Mouse (Mus musculus): ENCODE data around the gene Nrxn3. TPM values are rescaled to one million over a fixed set of nuclear protein-coding genes. Genes with fewer than 3 reads are reported as not detected.

Nrxn3 gene
- polyA plus RNA-seq, 1 experiment from 2014 or later = 53.1 TPM

- Histone ChIP-seq H3K4me3 (no peak overlapping the region), H3K4me1 (peaks cover 22% of the 10 kb centered on the region), H3K27ac (no peak overlapping the region), H3K9ac (no peak overlapping the region), H3K27me3 (no peaks in the 10 kb centered on the region), H3K4me2 (replicated peaks) (no peak overlapping the region), H3K9me3 (replicated peaks) (no peaks in the 10 kb centered on the region), H3K36me3 (no peaks in the 10 kb centered on the region)
- ATAC-seq (ENCODE audit: low FRiP score) = no peak
- WGBS = 69% methylated on average over 5 of the region's 5 CpGs
These were observed 96.6 kb downstream of the Nrxn3 start for GRCm38 (mm10) chr12:88819335-88819709.

GRCm38 (mm10) chr12:88820131-88820530 is 97.5 kb downstream of the Nrxn3 start:
- ATAC-seq (ENCODE audit: low FRiP score) = no peak
- 13% methylated on average over 3 of the region's 3 CpGs for WGBS

GRCm38 (mm10) chr12:88830851-88831250 is 108.2 kb downstream of the Nrxn3 start:
- no peaks in the 10 kb centered on the region for H3K9me3 ChIP-seq (replicated peaks)
- WGBS = 97% methylated on average over 1 of the region's 1 CpGs
- H3K4me1 ChIP-seq = 0 out of 2 replicates have a peak, but pooled peaks cover 4% of the 10 kb centered on the region
- no peak overlapping the region for H3K4me2 ChIP-seq (replicated peaks)
- no peak for ATAC-seq (ENCODE audit: low FRiP score)
- no peaks in the 10 kb centered on the region for H3K36me3 ChIP-seq
- H3K4me3 ChIP-seq = no peak overlapping the region
- no peak overlapping the region for H3K9ac ChIP-seq
- H3K27me3 ChIP-seq = no peaks in the 10 kb centered on the region
- H3K27ac ChIP-seq = no peak overlapping the region

More at GRCm38 (mm10) chr12:88820131-88820530, 97.5 kb downstream of the Nrxn3 start:
- no peak overlapping the region for H3K9ac ChIP-seq
- H3K27ac ChIP-seq = no peak overlapping the region
- H3K4me1 ChIP-seq = peaks cover 22% of the 10 kb centered on the region
- no peaks in the 10 kb centered on the region for H3K27me3 ChIP-seq
- H3K4me3 ChIP-seq = no peak overlapping the region
- no peak overlapping the region for H3K4me2 ChIP-seq (replicated peaks)
- H3K9me3 ChIP-seq (replicated peaks) = no peaks in the 10 kb centered on the region
- H3K36me3 ChIP-seq = no peaks in the 10 kb centered on the region

GRCm38 (mm10) chr12:88835821-88836220 is 113.1 kb downstream of the Nrxn3 start:
- Histone ChIP-seq H3K27ac (0 out of 2 replicates have a peak overlapping the region, but pooled peaks have one; percentile 3), H3K4me3 (no peak overlapping the region), H3K9ac (no peak overlapping the region), H3K4me1 (0 out of 2 replicates have a peak, but pooled peaks cover 5% of the 10 kb centered on the region), H3K27me3 (no peaks in the 10 kb centered on the region), H3K36me3 (no peaks in the 10 kb centered on the region), H3K9me3 (replicated peaks) (no peaks in the 10 kb centered on the region), H3K4me2 (replicated peaks) (no peak overlapping the region)
- 5% methylated on average over 2 of the region's 2 CpGs for WGBS
- ATAC-seq (ENCODE audit: low FRiP score) = 0 out of 2 replicates have a peak, but pooled peaks have one; percentile 56

- no peaks in the 10 kb centered on the region for H3K27me3 ChIP-seq
- 90% methylated on average over 7 of the region's 7 CpGs for WGBS
- no peaks in the 10 kb centered on the region for H3K36me3 ChIP-seq
- ATAC-seq (ENCODE audit: low FRiP score) = no peak
- H3K27ac ChIP-seq = no peak overlapping the region
- no peak overlapping the region for H3K9ac ChIP-seq
- H3K4me2 ChIP-seq (replicated peaks) = no peak overlapping the region
- H3K4me1 ChIP-seq = 0 out of 2 replicates have a peak, but pooled peaks cover 5% of the 10 kb centered on the region
- H3K4me3 ChIP-seq = no peak overlapping the region
- no peaks in the 10 kb centered on the region for H3K9me3 ChIP-seq (replicated peaks)
These were observed 117.0 kb downstream of the Nrxn3 start for GRCm38 (mm10) chr12:88839724-88840123.

GRCm38 (mm10) chr12:88841350-88841749 is 118.7 kb downstream of the Nrxn3 start:
- H3K4me1 ChIP-seq = no peaks in the 10 kb centered on the region
- ATAC-seq (ENCODE audit: low FRiP score) = no peak
- whole genome bisulfite sequencing = 84% methylated on average over 6 of the region's 6 CpGs
- no peak overlapping the region for H3K9ac ChIP-seq
- no peak overlapping the region for H3K4me3 ChIP-seq
- no peak overlapping the region for H3K4me2 ChIP-seq (replicated peaks)
- no peaks in the 10 kb centered on the region for H3K36me3 ChIP-seq
- H3K9me3 ChIP-seq (replicated peaks) = no peaks in the 10 kb centered on the region
- no peaks in the 10 kb centered on the region for H3K27me3 ChIP-seq
- H3K27ac ChIP-seq = no peak overlapping the region

- ATAC-seq (ENCODE audit: low FRiP score) = peak; percentile 84
- Histone ChIP-seq H3K27ac (peak overlapping the region; percentile 41; the same call in 1 of the 2 replicates), H3K4me3 (no peak overlapping the region), H3K27me3 (no peaks in the 10 kb centered on the region), H3K9me3 (replicated peaks) (no peaks in the 10 kb centered on the region), H3K9ac (no peak overlapping the region), H3K4me2 (replicated peaks) (no peak overlapping the region), H3K4me1 (peaks cover 12% of the 10 kb centered on the region), H3K36me3 (no peaks in the 10 kb centered on the region)
- WGBS = 30% methylated on average over 6 of the region's 6 CpGs
These were observed 127.9 kb downstream of the Nrxn3 start for GRCm38 (mm10) chr12:88850400-88851179.

- Histone ChIP-seq H3K27ac (no peak overlapping the region), H3K36me3 (no peaks in the 10 kb centered on the region), H3K4me1 (peaks cover 12% of the 10 kb centered on the region), H3K4me2 (replicated peaks) (no peak overlapping the region), H3K4me3 (no peak overlapping the region), H3K9ac (no peak overlapping the region), H3K27me3 (no peaks in the 10 kb centered on the region), H3K9me3 (replicated peaks) (no peaks in the 10 kb centered on the region)
- no peak for ATAC-seq (ENCODE audit: low FRiP score)
- 74% methylated on average over 4 of the region's 4 CpGs for WGBS
These were observed 131.4 kb downstream of the Nrxn3 start for GRCm38 (mm10) chr12:88854039-88854438.

GRCm38 (mm10) chr12:88857701-88858100 is 135.0 kb downstream of the Nrxn3 start:
- H3K27me3 ChIP-seq = no peaks in the 10 kb centered on the region
- H3K27ac ChIP-seq = no peak overlapping the region
- no peak overlapping the region for H3K9ac ChIP-seq
- ATAC-seq (ENCODE audit: low FRiP score) = no peak
- WGBS = 77% methylated on average over 2 of the region's 2 CpGs
- H3K9me3 ChIP-seq (replicated peaks) = no peaks in the 10 kb centered on the region
- no peak overlapping the region for H3K4me2 ChIP-seq (replicated peaks)
- H3K4me1 ChIP-seq = peaks cover 14% of the 10 kb centered on the region
- H3K4me3 ChIP-seq = no peak overlapping the region
- H3K36me3 ChIP-seq = no peaks in the 10 kb centered on the region

GRCm38 (mm10) chr12:88859456-88860345 is 137.0 kb downstream of the Nrxn3 start:
- Histone ChIP-seq H3K9ac (no peak overlapping the region), H3K36me3 (no peaks in the 10 kb centered on the region), H3K4me2 (replicated peaks) (no peak overlapping the region), H3K9me3 (replicated peaks) (no peaks in the 10 kb centered on the region), H3K4me1 (peaks cover 10% of the 10 kb centered on the region), H3K4me3 (no peak overlapping the region), H3K27me3 (no peaks in the 10 kb centered on the region), H3K27ac (peak overlapping the region; percentile 57)
- 44% methylated on average over 6 of the region's 6 CpGs for WGBS
- peak; percentile 85 for ATAC-seq (ENCODE audit: low FRiP score)

- 0 out of 2 replicates have a peak, but pooled peaks have one; percentile 36 for ATAC-seq (ENCODE audit: low FRiP score)
- Histone ChIP-seq H3K9me3 (replicated peaks) (no peaks in the 10 kb centered on the region), H3K4me1 (peaks cover 10% of the 10 kb centered on the region), H3K27ac (peak overlapping the region; percentile 55), H3K9ac (no peak overlapping the region), H3K4me2 (replicated peaks) (no peak overlapping the region), H3K4me3 (no peak overlapping the region), H3K27me3 (no peaks in the 10 kb centered on the region), H3K36me3 (no peaks in the 10 kb centered on the region)
- 36% methylated on average over 4 of the region's 4 CpGs for WGBS
These were observed 137.7 kb downstream of the Nrxn3 start for GRCm38 (mm10) chr12:88860397-88860796.

- Histone ChIP-seq H3K27me3 (no peaks in the 10 kb centered on the region), H3K27ac (no peak overlapping the region), H3K36me3 (no peaks in the 10 kb centered on the region), H3K4me1 (peaks cover 10% of the 10 kb centered on the region), H3K4me2 (replicated peaks) (no peak overlapping the region), H3K9me3 (replicated peaks) (no peaks in the 10 kb centered on the region), H3K9ac (no peak overlapping the region), H3K4me3 (no peak overlapping the region)
- 71% methylated on average over 4 of the region's 4 CpGs for WGBS
- ATAC-seq (ENCODE audit: low FRiP score) = no peak
These were observed 140.4 kb downstream of the Nrxn3 start for GRCm38 (mm10) chr12:88863069-88863468.

Measured in hindbrain, embryonic 12.5 days (tissue).